ENCODE assay signal across 35 mouse cellular contexts in genomic region chr17:63090112-63090511, GRCm38 (mm10).
"Had no signal": no experiment of that assay in that cellular context is flagged by ENCODE, and none has a peak within 500 bp of the region (broad histone marks: within the 10 kb centered on the region; RNA-seq: fewer than 3 reads in every experiment).

No protein-coding gene starts in this region.

- H3K9ac ChIP-seq: heart, embryonic 12.5 days; heart, embryonic 13.5 days; heart, embryonic 15.5 days; hindbrain, embryonic 12.5 days; hindbrain, embryonic 13.5 days; hindbrain, embryonic 14.5 days; hindbrain, embryonic 15.5 days; intestine, embryonic 15.5 days; kidney, embryonic 15.5 days had no signal

- H3K36me3 ChIP-seq: heart, embryonic 10.5 days; heart, embryonic 12.5 days; heart, embryonic 13.5 days; heart, embryonic 15.5 days; hindbrain, embryonic 10.5 days; hindbrain, embryonic 12.5 days; hindbrain, embryonic 13.5 days; hindbrain, embryonic 15.5 days; intestine, embryonic 15.5 days; kidney, embryonic 15.5 days had no signal

- H3K27ac ChIP-seq: heart, embryonic 10.5 days; heart, embryonic 13.5 days; heart, embryonic 15.5 days; hindbrain, embryonic 10.5 days; hindbrain, embryonic 12.5 days; hindbrain, embryonic 13.5 days; hindbrain, embryonic 14.5 days; hindbrain, embryonic 15.5 days; hindbrain, postnatal 0 days; intestine, embryonic 15.5 days; kidney, embryonic 15.5 days; kidney, postnatal 0 days; layer of hippocampus, adult 2 months had no signal

- H3K4me3 ChIP-seq: heart, embryonic 10.5 days; heart, embryonic 12.5 days; heart, embryonic 13.5 days; heart, embryonic 15.5 days; hindbrain, embryonic 10.5 days; hindbrain, embryonic 12.5 days; hindbrain, embryonic 13.5 days; hindbrain, embryonic 15.5 days; intestine, embryonic 15.5 days; kidney, embryonic 15.5 days; layer of hippocampus, adult 2 months had no signal

- DNase-seq: heart, postnatal 10 days; heart, postnatal 14 days; heart, postnatal 36 days; heart, postnatal 4 days; kidney, adult 11 months; kidney, adult 18-20 months; kidney, adult 2 months; kidney, adult 8-10 months; kidney, adult 9 months; kidney, postnatal 10 days; kidney, postnatal 14 days; kidney, postnatal 25 days; kidney, postnatal 36 days; kidney, postnatal 4 days; layer of hippocampus, adult 9-11 months; layer of hippocampus, postnatal 36 days had no signal

- H3K9me3 ChIP-seq: heart, embryonic 10.5 days; heart, embryonic 13.5 days; heart, embryonic 15.5 days; hindbrain, embryonic 10.5 days; hindbrain, embryonic 12.5 days; hindbrain, embryonic 15.5 days; intestine, embryonic 15.5 days; kidney, embryonic 15.5 days had no signal

- H3K27me3 ChIP-seq: heart, embryonic 12.5 days; heart, embryonic 13.5 days; heart, embryonic 15.5 days; hindbrain, embryonic 12.5 days; hindbrain, embryonic 13.5 days; hindbrain, embryonic 15.5 days; intestine, embryonic 15.5 days; kidney, embryonic 15.5 days had no signal

- H3K4me2 ChIP-seq: heart, embryonic 11.5 days; heart, embryonic 12.5 days; heart, embryonic 13.5 days; heart, embryonic 15.5 days; hindbrain, embryonic 12.5 days; hindbrain, embryonic 13.5 days; hindbrain, embryonic 14.5 days; hindbrain, embryonic 15.5 days; intestine, embryonic 15.5 days; kidney, embryonic 15.5 days had no signal

- ATAC-seq: hindbrain, embryonic 16.5 days; hindbrain, postnatal 0 days; inflammation-experienced regulatory T-cells, adult 6 months; intestine, embryonic 15.5 days; intestine, embryonic 16.5 days; intestine, postnatal 0 days had no signal

- H3K4me1 ChIP-seq: hindbrain, embryonic 10.5 days; hindbrain, embryonic 12.5 days; hindbrain, embryonic 13.5 days; hindbrain, embryonic 15.5 days; intestine, embryonic 15.5 days; kidney, embryonic 15.5 days had no signal
